Mouse (Mus musculus): Measurements from ENCODE around the gene Cybrd1. TPM values are rescaled to one million over a fixed set of nuclear protein-coding genes. Genes with fewer than 3 reads are reported as not detected.

Gene Cybrd1
- polyA plus RNA-seq, 1 experiment from 2014 or later, result 0.05 TPM

- ATAC-seq, result no peak
- no peak for TF ChIP-seq CTCF (IDR thresholded peaks at IDR 0.05)
- H3K27me3 ChIP-seq, result no peaks in the 10 kb centered on the region
- ChIA-PET CTCF (interaction anchor here (1.6 to 1.7 kb wide), 2 partner anchors 10 to 32 kb away, joined by 3 to 5 read pairs; no protein-coding TSS in a partner anchor), POLR2A (no interaction called here)
- in situ Hi-C loops (cut with MboI; ENCODE audit: low pct_unique_long_range_greater_than_20kb), result no loop called here
- no peak for DNase-seq (ENCODE audit: low read depth, low spot score)
Measured at GRCm38 (mm10) chr2:71123591-71123990, 5.9 kb downstream of the Cybrd1 start.

- H3K27me3 ChIP-seq, result no peaks in the 10 kb centered on the region
- POLR2A ChIA-PET, result interaction anchor here (0.6 kb wide), 1 partner anchor 10 kb away, joined by 3 read pairs; no protein-coding TSS in a partner anchor
- TF ChIP-seq CTCF (IDR thresholded peaks at IDR 0.05), result no peak
- DNase-seq (ENCODE audit: low read depth, low spot score) (no peak), ATAC-seq (no peak)
- CTCF ChIA-PET, result no interaction called here
- in situ Hi-C loops (cut with MboI; ENCODE audit: low pct_unique_long_range_greater_than_20kb), result no loop called here
Measured at GRCm38 (mm10) chr2:71127779-71128534, 10.2 kb downstream of the Cybrd1 start.

GRCm38 (mm10) chr2:71130366-71130765 lies 12.6 kb downstream of the Cybrd1 start:
- CTCF ChIA-PET, result interaction anchor here (1.2 kb wide), 2 partner anchors 9 to 21 kb away, joined by 3 read pairs; no protein-coding TSS in a partner anchor
- TF ChIP-seq CTCF (IDR thresholded peaks at IDR 0.05), result no peak
- ATAC-seq (no peak), DNase-seq (ENCODE audit: low read depth, low spot score) (no peak)
- POLR2A ChIA-PET, result no interaction called here
- in situ Hi-C loops (cut with MboI; ENCODE audit: low pct_unique_long_range_greater_than_20kb), result no loop called here
- no peaks in the 10 kb centered on the region for H3K27me3 ChIP-seq

GRCm38 (mm10) chr2:71131866-71132496 lies 14.3 kb downstream of the Cybrd1 start:
- no peak for ATAC-seq
- in situ Hi-C loops (cut with MboI; ENCODE audit: low pct_unique_long_range_greater_than_20kb), result no loop called here
- no peak for TF ChIP-seq CTCF (IDR thresholded peaks at IDR 0.05)
- CTCF ChIA-PET, result no interaction called here
- POLR2A ChIA-PET, result no interaction called here
- H3K27me3 ChIP-seq, result no peaks in the 10 kb centered on the region
- no peak for DNase-seq (ENCODE audit: low read depth, low spot score)

GRCm38 (mm10) chr2:71134041-71134505 lies 16.4 kb downstream of the Cybrd1 start:
- DNase-seq (ENCODE audit: low read depth, low spot score), result no peak
- POLR2A ChIA-PET, result no interaction called here
- H3K27me3 ChIP-seq, result no peaks in the 10 kb centered on the region
- no peak for TF ChIP-seq CTCF (IDR thresholded peaks at IDR 0.05)
- CTCF ChIA-PET, result interaction anchor here (0.6 to 1.2 kb wide), 2 partner anchors 10 to 21 kb away, joined by 3 to 5 read pairs; no protein-coding TSS in a partner anchor
- no peak for ATAC-seq
- in situ Hi-C loops (cut with MboI; ENCODE audit: low pct_unique_long_range_greater_than_20kb), result no loop called here

GRCm38 (mm10) chr2:71134836-71135235 lies 17.1 kb downstream of the Cybrd1 start:
- no peaks in the 10 kb centered on the region for H3K27me3 ChIP-seq
- ChIA-PET POLR2A (interaction anchor here (0.5 kb wide), 1 partner anchor 24 kb away, joined by 5 read pairs; no protein-coding TSS in a partner anchor), CTCF (interaction anchor here (0.6 kb wide), 1 partner anchor 20 kb away, joined by 3 read pairs; no protein-coding TSS in a partner anchor)
- ATAC-seq (no peak), DNase-seq (ENCODE audit: low read depth, low spot score) (no peak)
- in situ Hi-C loops (cut with MboI; ENCODE audit: low pct_unique_long_range_greater_than_20kb), result no loop called here
- no peak for TF ChIP-seq CTCF (IDR thresholded peaks at IDR 0.05)

- no peak for TF ChIP-seq CTCF (IDR thresholded peaks at IDR 0.05)
- ATAC-seq, result no peak
- in situ Hi-C loops (cut with MboI; ENCODE audit: low pct_unique_long_range_greater_than_20kb), result no loop called here
- ChIA-PET POLR2A (no interaction called here), CTCF (interaction anchor here (0.8 kb wide), 1 partner anchor 11 kb away, joined by 3 read pairs; no protein-coding TSS in a partner anchor)
- H3K27me3 ChIP-seq, result no peaks in the 10 kb centered on the region
- DNase-seq (ENCODE audit: low read depth, low spot score), result no peak
Measured at GRCm38 (mm10) chr2:71140622-71141021, 22.9 kb downstream of the Cybrd1 start.

GRCm38 (mm10) chr2:71142410-71142809 lies 24.7 kb downstream of the Cybrd1 start:
- ChIA-PET CTCF (interaction anchor here (1.0 kb wide), 1 partner anchor 88 kb away, joined by 3 read pairs; no protein-coding TSS in a partner anchor), POLR2A (no interaction called here)
- TF ChIP-seq CTCF (IDR thresholded peaks at IDR 0.05), result no peak
- DNase-seq (ENCODE audit: low read depth, low spot score) (no peak), ATAC-seq (no peak)
- in situ Hi-C loops (cut with MboI; ENCODE audit: low pct_unique_long_range_greater_than_20kb), result no loop called here
- no peaks in the 10 kb centered on the region for H3K27me3 ChIP-seq

- ChIA-PET CTCF (interaction anchor here (0.7 to 1.2 kb wide), 3 partner anchors 10 to 21 kb away, joined by 3 read pairs; no protein-coding TSS in a partner anchor), POLR2A (no interaction called here)
- in situ Hi-C loops (cut with MboI; ENCODE audit: low pct_unique_long_range_greater_than_20kb), result no loop called here
- TF ChIP-seq CTCF (IDR thresholded peaks at IDR 0.05), result no peak
- ATAC-seq (no peak), DNase-seq (ENCODE audit: low read depth, low spot score) (no peak)
- no peaks in the 10 kb centered on the region for H3K27me3 ChIP-seq
Measured at GRCm38 (mm10) chr2:71145853-71146252, 28.1 kb downstream of the Cybrd1 start.

- in situ Hi-C loops (cut with MboI; ENCODE audit: low pct_unique_long_range_greater_than_20kb), result no loop called here
- ATAC-seq (peak; percentile 69), DNase-seq (ENCODE audit: low read depth, low spot score) (no peak)
- ChIA-PET CTCF (interaction anchor here (0.7 to 1.2 kb wide), 3 partner anchors 10 to 21 kb away, joined by 3 read pairs; no protein-coding TSS in a partner anchor), POLR2A (no interaction called here)
- TF ChIP-seq CTCF (IDR thresholded peaks at IDR 0.05), result no peak
- H3K27me3 ChIP-seq, result no peaks in the 10 kb centered on the region
Measured at GRCm38 (mm10) chr2:71146266-71146665, 28.5 kb downstream of the Cybrd1 start.

GRCm38 (mm10) chr2:71147816-71148215 lies 30.1 kb downstream of the Cybrd1 start:
- H3K27me3 ChIP-seq, result no peaks in the 10 kb centered on the region
- in situ Hi-C loops (cut with MboI; ENCODE audit: low pct_unique_long_range_greater_than_20kb), result no loop called here
- ATAC-seq (no peak), DNase-seq (ENCODE audit: low read depth, low spot score) (no peak)
- no peak for TF ChIP-seq CTCF (IDR thresholded peaks at IDR 0.05)
- POLR2A ChIA-PET, result no interaction called here
- CTCF ChIA-PET, result no interaction called here

Measured in Patski (cell line).